Mouse (Mus musculus): ENCODE data around the gene Nol10. TPM values are rescaled to one million over a fixed set of nuclear protein-coding genes. Genes with fewer than 3 reads are reported as not detected.

Nol10 gene
- total RNA-seq, 2 experiments from 2014 or later, result 19.7 to 20.7 TPM

DNA sequence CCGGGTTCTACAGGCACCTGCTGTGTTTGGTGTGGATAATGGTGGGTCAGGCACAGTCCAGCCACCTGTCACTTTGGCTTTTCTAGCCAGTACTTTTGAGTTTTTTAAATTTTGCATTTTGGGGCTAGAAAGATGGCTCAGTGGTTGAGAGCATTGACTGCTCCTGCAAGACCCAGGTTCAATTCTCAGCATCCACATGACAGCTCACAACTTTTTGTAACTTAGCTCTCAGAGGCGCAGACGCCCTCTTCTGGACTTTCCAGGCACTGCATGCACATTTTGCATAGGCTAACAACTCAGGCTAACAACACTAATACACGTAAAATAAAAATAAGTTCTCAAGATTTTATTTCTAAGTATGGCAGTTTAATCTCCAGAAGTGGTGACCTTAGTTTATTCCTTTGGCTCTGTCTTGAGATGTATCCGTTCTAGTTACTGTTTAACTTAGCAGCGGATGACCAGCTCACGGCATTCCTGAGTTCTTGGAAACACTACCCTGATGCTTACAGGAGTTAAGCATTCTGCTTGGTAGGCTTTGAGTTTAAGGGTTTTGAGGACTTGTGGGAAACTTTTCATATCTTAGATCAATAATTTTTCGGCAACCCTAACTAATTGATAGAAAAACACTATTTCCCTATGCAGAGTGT is 23.5 kb downstream of the Nol10 start:
- TF ChIP-seq CTCF (conservative IDR thresholded peaks at IDR 0.05), result peak; percentile 68
- H3K27ac ChIP-seq, result no peak overlapping the region
- no peak for DNase-seq (ENCODE audit: low spot score in 2 of 2)
- H3K4me3 ChIP-seq, result no peak overlapping the region

DNA sequence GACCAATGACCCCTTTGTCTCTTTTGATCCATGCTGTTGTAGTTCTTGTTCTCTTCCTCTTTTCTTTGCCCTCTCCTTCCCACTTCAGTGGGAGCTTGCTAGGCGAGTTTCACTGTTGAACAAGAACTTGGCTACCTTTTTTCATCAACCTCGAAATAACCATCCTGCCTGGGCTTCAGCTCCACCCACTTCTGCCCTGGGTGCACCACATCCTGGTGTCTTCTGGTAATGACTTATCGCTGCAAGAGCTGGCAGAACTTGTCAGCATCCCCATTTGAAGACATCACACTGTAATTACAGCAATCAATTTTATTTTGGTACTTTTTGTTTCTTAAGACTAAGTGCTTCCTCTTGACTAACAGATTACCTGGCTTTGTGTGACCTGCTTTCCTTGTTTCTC is 24.4 kb downstream of the Nol10 start:
- TF ChIP-seq CTCF (conservative IDR thresholded peaks at IDR 0.05), result no peak
- no peak overlapping the region for H3K4me3 ChIP-seq
- no peak overlapping the region for H3K27ac ChIP-seq
- DNase-seq (ENCODE audit: low spot score in 2 of 2), result no peak

DNA sequence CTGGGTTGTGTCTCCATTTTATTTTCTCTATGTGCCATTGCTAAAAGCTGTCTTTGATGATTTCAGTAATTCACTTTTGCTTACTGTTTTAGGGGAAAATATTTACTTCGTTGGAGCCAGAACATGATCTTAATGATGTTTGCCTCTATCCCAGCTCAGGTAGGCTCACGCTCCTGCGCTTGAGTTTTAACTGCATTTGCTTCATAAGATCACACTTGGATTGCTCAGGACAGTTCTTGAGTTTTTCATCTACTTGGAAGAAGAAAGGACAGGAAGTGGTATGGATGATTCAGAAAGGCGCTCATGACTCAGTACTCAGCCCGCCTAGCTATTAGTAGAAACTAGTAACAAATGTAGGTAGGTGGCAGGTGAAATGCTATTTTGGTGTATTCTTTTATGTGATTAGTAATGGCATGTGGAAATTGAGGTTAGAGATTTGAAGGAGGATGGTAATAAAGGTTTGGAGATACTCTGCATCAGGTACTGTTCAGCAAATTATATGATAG is 25.3 kb downstream of the Nol10 start:
- TF ChIP-seq CTCF (conservative IDR thresholded peaks at IDR 0.05), result no peak
- no peak for DNase-seq (ENCODE audit: low spot score in 2 of 2)
- Histone ChIP-seq H3K27ac (no peak overlapping the region), H3K4me3 (no peak overlapping the region)

DNA sequence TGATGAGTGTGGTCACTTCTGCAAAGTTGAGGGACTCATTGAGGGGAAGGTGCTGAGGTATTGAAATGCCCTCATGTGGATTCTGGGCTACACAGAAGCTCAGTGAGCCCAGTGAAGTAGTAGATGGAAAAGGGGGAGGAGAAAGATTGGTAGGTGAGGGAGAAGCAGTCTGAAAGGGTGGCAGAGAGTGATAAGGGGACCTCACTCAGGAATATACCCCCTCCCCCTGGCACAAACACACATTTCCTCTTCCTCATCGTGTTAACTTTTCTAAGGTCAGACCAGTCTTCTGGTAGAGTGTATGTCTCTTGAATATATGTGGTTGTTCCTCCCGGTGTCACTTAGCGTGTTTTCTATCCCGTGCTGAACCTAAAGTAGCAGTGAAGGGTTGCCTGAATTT is 27.0 kb downstream of the Nol10 start:
- no peak for DNase-seq (ENCODE audit: low spot score in 2 of 2)
- no peak for TF ChIP-seq CTCF (conservative IDR thresholded peaks at IDR 0.05)
- Histone ChIP-seq H3K27ac (no peak overlapping the region), H3K4me3 (no peak overlapping the region)

DNA sequence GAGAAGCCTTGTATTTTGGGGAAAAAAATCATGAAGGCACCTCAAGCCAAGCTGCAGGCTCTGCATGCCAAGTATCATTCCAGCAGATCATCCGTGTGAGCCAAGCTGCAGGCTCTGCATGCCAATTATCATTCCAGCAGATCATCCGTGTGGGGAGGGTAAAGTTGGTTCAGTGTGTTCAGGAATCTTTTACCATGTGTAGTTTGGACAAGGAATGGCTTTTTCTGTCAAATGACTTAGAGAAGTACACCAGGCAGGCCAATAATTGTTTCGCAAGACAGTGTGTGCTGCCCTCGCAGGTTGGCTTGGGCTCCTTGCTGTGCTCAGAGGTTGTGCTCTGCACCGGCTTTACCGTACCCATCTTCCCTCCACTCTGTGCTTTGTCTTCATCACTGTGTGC is 28.3 kb downstream of the Nol10 start:
- no peak overlapping the region for H3K4me3 ChIP-seq
- 0 out of 2 replicates have a peak overlapping the region, but pooled peaks have one; percentile 23 for H3K27ac ChIP-seq
- no peak for TF ChIP-seq CTCF (conservative IDR thresholded peaks at IDR 0.05)
- peak in 1 of 2 experiments; percentile 28 for DNase-seq (ENCODE audit: low spot score in 2 of 2)

DNA sequence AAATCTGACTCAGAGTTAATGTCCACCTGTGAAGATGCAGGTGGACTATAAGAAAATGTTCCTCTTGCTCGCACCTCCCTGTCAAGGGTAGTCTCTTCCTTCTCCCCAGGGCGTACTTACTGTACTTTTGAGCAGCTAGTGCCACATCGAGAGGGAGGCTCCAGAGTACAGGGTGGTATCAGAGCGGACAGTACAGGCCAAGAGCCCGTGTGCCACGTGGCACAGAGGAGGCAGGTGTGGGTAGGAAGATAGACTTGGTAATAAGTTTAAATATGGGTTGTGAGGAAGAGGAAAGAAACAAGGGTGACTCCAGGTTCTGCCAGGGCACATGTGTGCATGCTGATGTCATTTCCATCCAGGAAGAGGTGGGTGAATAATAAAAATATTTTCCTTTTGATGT is 32.7 kb downstream of the Nol10 start:
- H3K4me3 ChIP-seq, result no peak overlapping the region
- no peak overlapping the region for H3K27ac ChIP-seq
- TF ChIP-seq CTCF (conservative IDR thresholded peaks at IDR 0.05), result no peak
- DNase-seq (ENCODE audit: low spot score in 2 of 2), result no peak

DNA sequence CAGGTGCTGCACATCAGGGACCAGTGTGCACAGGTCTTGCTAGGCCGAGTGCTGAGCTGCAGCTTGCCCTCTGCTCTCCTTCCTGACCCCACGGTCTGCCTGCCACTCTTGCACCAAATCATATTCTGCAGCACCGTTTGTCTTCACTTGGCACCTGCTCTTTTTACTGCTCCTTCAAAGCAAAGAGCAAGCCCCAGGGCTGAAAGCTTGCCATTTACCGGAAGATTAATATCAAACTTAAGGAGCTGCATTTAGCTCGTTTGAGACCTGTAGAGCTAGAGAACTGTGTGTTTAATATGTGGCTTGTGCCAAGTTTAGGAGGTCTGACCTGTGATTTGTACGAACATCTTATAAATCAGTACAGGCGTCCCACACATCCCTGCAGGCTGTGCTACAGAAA is 34.5 kb downstream of the Nol10 start:
- Histone ChIP-seq H3K27ac (no peak overlapping the region), H3K4me3 (no peak overlapping the region)
- DNase-seq (ENCODE audit: low spot score in 2 of 2), result no peak
- no peak for TF ChIP-seq CTCF (conservative IDR thresholded peaks at IDR 0.05)

DNA sequence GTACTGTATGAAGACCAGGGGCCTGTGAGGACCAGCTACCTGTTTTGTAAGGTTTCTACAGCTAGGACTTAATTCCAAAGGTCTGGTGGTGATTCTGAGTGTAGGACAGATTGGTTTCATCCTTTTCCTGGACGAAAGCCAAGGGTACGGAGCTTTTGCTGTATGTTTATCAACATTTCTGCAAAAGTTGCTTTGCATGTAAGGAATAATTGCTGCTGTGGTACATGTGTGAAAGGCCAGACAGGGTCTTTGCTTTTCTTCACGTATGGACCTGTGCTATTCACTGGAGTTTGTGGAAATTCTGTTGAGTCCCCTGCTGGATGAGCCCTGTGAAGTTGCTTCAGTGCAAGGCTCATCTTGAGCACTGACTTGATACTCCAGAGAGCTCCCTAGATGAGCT is 38.6 kb downstream of the Nol10 start:
- TF ChIP-seq CTCF (conservative IDR thresholded peaks at IDR 0.05), result no peak
- no peak for DNase-seq (ENCODE audit: low spot score in 2 of 2)
- H3K27ac ChIP-seq, result no peak overlapping the region
- H3K4me3 ChIP-seq, result no peak overlapping the region

DNA sequence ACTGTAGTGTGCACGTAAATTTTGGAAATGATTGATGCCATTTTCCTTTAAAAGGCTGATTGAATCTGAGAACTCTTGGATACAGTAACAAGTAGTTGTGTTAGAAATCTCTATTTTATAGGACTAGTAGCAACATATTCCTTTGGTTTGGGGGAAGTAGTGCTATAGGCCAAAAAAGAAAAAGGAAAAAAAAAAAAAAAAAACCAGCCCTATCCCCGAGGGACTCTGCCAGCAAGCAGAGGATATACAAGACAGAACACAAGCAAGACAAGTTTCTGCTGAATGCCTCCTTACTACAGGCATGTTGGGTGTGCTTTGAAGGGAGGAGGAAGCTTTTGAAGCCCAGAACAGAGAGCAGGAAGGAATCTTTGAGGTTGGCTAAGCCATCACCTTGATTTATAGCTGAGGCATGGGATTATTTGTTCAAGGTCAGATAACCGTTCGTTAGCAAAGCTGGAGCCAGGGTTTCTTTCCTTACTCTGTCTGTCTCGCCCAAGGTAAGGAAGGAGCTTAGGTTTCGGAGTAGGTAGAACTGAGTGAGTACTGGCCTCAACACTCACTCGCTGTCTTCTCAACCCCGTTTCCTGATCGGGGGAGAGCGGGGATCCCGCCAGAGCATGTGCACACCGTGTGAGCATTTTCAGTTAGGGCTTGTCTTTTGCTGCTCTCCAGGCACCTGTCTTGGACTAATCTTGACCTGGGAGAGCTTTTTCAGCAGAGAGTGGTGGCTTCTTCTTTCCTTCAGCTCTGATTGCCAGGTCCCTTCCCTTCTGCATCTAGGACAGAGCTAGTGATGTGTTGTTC is 39.3 kb downstream of the Nol10 start:
- no peak overlapping the region for H3K27ac ChIP-seq
- no peak for DNase-seq (ENCODE audit: low spot score in 2 of 2)

DNA sequence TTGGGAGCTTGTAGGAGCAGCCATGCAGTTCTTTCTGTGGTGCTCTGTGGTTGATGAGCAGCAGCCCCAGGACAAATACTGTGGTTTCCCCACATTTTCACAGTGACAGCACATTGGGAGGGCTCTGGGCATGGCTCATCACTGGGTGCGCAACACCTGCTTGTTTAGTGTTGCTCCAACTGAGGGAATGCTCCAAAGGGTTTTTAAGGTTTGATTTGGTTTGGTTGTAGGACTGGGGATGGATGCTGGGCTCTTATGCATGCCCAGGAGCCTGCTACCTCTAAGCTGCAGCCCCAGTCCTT is 39.8 kb downstream of the Nol10 start:
- TF ChIP-seq CTCF (conservative IDR thresholded peaks at IDR 0.05), result no peak
- Histone ChIP-seq H3K4me3 (no peak overlapping the region), H3K27ac (no peak overlapping the region)
- DNase-seq (ENCODE audit: low spot score in 2 of 2), result no peak

More for the DNA sequence above, 39.3 kb downstream of the Nol10 start:
- H3K4me3 ChIP-seq, result no peak overlapping the region
- TF ChIP-seq CTCF (conservative IDR thresholded peaks at IDR 0.05), result no peak

DNA sequence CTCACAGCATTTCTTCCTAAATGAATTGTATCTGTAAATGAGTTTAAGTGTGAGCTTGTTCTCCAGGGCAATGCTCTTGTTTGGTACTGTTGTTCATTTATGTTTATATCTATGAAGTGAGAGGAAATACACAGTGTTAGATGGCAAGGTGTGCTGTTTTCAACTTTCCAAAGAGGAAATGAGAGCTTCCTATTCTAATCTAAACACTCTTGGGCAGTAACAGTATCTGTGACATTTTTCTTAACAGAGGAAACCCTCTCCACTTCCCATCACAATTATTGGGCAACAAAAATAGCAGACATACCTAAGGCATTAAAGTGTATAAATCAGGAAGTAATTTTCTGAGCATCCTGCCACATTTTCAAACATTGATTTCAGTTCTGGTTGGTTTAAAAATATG is 41.8 kb downstream of the Nol10 start:
- TF ChIP-seq CTCF (conservative IDR thresholded peaks at IDR 0.05), result no peak
- no peak for DNase-seq (ENCODE audit: low spot score in 2 of 2)
- Histone ChIP-seq H3K4me3 (no peak overlapping the region), H3K27ac (no peak overlapping the region)

DNA sequence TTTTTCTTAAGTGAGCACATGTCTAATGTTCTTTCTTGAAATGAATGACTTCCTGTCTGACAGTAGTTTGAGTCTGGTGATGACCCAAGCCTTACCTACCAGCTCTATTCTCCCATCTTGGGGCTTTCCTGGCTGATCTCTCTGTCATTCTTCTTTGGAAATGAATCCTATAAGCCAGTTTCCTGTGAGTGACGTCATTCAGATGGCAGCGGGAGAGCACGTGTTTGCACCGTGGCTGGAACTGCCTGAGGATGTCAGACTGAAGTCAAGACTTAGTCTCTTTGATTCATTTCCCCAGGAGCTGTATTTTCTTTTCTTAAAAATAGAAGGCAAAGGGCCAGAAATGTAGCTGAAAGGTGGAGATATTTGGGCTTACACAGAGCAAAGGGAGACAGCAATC is 42.3 kb downstream of the Nol10 start:
- no peak overlapping the region for H3K4me3 ChIP-seq
- TF ChIP-seq CTCF (conservative IDR thresholded peaks at IDR 0.05), result no peak
- H3K27ac ChIP-seq, result no peak overlapping the region
- DNase-seq (ENCODE audit: low spot score in 2 of 2), result no peak

DNA sequence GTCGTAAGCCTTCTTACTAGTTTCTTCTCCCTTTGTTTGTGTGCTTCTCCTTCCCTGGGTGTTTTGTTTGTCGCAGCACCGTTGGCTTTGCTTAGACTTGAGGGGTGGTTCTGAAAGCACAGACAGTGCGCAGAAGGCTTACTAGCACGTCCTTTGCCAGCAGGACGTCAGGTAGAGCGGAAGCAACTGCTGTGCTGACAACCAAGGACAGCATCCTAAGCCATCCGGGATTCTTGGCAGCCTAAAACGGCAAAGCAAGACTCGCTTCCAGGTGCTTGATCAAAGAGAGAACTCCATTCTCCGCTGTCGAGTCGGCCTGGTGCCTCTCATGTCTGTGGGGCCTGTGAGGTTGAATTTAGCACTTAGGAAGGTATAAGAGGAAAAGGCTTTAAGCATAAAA is 44.9 kb downstream of the Nol10 start:
- TF ChIP-seq CTCF (conservative IDR thresholded peaks at IDR 0.05), result no peak
- DNase-seq (ENCODE audit: low spot score in 2 of 2), result no peak
- Histone ChIP-seq H3K27ac (no peak overlapping the region), H3K4me3 (no peak overlapping the region)

DNA sequence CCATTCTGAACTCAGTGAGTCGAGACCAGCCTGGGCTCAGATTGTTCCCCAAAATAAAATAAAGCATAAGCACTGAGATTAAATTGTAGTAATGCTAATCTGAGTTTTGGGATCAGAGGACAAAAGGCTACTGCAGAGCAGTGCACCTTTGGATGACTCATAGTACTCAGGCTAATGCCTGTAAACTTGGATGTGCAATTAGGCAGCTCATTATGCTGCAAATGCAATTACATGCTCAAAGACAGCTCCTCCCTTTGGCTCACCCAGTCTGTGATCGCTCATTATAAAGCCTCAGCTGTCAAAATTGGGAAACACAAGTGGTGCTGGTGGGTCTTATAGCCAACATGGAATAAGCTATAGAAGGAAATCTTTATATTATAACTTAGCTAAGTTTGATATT is 48.9 kb downstream of the Nol10 start:
- TF ChIP-seq CTCF (conservative IDR thresholded peaks at IDR 0.05), result no peak
- DNase-seq (ENCODE audit: low spot score in 2 of 2), result no peak

More for the DNA sequence above, 48.9 kb downstream of the Nol10 start:
- Histone ChIP-seq H3K27ac (no peak overlapping the region), H3K4me3 (no peak overlapping the region)

All from layer of hippocampus, adult 2 months (tissue).